Mouse (Mus musculus) adrenal gland, adult 2 months (tissue): ENCODE measurements at regions not wholly inside any gene's neighbourhood (a gene's known extent, or its start where the extent isn't known, plus 50 kb on each side); places are given as distances from the start of the nearest gene placed in this dataset.
A peak's percentile ranks its signal among the peaks of the same experiment; 100 is the strongest.

Experiments
- DNase-seq: peaks from one replicate; pipeline ENCODE4 v3.0.0; 2021

DNA sequence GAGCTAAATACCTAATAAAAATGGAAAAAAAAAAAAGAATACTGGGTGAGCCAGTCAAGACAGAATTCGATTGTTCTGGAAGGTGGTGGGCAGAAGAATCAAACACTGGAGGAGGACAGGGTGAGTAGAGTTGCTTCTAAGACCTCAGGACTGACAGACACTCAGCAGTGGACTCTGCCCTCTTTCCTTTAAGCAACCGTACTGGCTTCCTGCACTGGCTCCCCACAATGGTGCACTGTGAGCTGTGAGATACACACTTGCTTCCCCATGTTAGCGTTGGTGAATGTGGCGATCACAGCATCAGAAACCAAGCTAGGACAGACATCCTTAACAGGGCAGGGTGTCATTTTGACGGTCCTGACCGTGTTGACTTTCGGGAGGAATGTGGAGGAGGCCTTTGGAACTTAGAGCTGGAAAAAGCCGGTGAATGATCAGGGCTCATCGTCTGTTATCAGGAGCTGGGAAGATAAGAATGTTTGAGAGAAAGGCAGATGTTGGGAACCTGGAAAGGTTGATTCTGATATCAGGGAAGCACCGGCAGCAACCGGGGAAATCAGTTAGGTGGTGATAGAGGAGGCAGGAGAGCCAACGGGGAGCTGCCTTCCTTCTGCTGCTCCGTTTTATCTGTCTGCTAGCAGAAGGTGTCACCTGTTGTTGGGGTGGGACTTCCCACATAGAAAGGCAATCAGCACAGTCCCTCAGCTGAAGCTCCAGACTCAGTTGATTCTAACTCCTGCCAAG, 254.8 kb downstream of the Ajap1 start:
- no peak for DNase-seq

DNA sequence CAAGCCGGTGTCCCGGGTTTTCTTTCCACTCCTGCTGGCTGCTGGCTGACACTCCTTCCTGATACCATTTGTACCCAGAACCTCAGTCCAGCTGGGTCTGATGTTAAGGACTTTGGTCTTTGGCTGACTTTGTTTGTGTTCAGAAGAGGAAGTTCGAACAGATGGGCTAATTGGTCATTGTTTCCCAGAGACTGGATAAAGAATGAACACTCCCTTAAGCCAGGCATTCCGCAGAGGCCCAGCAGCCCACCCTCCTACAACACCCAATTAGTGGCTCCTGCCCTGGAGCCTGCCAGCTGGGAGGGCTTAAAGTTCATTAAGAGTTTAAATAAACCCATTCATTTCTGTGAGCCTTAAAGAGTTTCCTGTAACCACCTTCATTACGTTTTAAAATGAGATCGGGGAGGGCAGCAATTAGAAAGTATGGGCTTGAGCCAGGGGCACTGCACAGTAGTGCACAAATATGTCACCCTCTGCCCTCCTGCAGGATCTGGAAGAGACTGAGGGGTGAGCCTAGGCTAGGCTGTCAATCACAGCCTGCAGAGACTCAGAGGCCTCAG, 257.9 kb downstream of the Ajap1 start:
- no peak for DNase-seq

DNA sequence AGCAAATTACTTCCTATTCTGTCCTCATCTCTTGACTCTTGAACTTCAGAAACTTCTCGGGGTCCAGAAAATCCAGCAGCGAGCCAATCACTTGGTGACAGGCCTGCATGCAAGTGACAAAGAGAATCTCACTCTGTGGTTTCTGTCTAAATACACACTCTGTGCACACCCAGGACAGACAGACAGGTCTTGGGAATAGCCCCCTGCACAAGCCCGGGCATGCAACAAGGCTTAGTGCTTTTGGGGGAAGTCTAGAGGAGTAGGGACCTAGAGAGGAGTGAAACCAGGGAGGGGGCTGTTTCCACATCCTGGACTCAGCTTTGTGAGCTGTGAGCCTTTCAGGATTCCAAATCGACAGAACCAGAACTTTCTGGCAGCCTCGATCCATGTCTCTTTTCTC, 259.6 kb downstream of the Ajap1 start:
- DNase-seq: no peak

DNA sequence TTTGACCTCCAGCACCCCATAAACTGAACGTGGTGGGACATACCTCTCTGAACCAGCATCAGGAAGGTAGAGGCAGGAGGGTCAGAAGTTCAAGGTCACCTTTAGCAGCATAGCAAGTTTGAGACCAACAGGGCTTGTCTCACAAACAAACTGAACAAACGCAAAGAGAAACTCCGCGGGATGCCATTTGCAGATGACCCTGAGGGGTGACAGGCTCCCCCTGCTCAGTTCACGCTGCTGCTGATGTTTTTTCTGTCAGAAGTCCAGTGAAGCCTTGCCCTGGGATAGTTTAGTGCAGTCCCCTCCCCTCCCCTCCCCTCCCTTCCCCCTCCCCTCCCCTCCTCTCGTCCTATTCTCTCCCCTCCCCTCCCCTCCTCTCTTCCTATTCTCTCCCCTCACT, 262.1 kb downstream of the Ajap1 start:
- no peak for DNase-seq

DNA sequence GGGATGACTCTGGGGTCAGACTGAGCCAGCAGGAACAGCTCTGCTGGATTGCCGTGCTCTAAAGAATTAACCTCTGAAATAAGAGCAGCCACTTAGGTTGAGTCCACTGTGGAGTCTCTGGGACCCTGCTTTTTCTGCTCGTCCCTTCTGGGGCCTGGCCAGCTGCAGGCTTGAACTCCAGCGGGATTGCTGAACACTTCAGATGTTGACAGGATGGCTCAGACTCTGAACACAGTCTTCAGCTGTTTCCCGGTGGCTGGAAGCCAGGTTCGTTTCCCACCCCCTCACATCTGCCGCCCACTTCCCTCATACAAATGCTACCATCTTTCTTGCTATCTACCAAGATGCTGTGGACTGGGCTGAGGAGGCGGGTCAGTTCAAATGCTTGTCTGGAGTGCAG, 262.5 kb downstream of the Ajap1 start:
- DNase-seq: peak; percentile 4

DNA sequence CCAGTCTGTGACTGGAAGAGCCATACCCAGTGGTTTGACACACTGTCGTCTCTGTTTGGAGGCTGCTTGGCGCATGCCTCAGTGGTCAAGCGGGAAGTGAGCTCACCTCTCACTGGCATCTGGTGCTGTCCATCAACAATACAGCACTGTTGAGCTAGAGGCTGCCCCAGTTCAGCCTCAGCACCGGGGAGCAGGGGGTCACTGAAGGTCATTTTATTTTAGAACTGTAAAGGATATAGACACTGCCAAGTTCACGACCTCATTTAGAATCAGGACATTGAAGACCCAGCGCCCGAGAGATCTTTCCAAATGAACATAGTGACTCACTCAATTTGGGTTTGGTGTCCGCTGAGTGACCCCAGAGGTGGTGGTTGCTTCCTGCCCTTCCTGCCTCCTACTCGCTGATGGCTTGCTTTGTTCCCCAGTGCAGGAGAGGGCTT, 265.1 kb downstream of the Ajap1 start:
- DNase-seq: peak; percentile 48

DNA sequence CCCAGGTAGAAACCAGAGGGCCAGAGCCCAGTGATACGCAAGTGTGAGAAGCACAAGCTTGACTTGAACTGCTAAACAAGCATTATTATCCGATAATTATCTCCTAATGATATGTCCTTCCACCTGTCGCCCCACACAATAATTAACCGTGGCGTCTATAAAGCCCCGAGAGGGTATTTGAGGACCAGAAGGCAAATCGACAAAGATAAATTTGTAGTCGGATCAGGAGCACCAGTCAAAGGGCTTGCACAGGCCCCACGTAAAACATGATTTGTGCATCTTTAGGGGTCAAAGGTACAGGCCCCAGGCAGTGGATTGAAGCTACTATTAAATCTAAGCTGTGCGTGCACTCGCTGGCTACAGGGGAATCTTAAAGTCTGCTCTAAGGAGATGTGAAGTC, 270.5 kb downstream of the Ajap1 start:
- DNase-seq: no peak

DNA sequence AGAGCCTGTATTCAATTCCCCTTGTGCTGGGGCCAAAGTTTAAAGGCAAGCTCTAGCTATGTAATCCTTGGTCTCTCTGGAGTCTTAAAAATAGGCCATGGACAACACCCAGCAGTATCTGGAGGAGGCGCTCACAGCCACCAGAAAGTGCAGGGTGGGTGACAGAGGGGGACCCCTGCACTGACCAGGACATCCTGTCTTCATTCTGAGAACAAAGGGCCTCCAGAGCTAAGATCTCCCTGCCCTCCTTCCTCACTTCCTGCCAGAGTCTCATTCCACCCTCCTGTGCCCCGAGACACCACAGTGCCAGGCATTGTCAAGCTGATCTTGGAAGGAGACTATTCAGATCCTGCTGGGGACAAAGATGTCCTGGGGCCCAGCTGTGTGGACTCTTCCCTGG, 273.8 kb downstream of the Ajap1 start:
- DNase-seq: no peak

DNA sequence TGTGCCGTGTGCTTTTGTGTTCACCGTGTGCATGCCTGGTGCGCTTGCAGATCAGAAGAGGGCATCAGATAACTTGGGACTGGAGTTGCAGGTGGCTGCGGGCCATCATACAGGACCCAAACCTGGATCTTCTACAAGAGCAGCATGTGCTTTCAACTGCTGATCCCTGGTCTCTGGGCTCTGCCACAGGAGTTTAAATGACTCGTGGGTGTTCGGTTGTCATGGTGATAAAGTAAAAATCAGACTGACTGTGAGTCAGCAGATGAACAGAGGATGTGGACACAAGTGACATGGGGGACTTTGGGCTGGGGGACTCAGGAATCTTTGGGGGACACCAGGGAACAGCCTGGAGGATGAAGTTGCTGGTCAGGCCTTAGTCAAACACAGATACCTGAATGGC, 274.4 kb downstream of the Ajap1 start:
- no peak for DNase-seq

DNA sequence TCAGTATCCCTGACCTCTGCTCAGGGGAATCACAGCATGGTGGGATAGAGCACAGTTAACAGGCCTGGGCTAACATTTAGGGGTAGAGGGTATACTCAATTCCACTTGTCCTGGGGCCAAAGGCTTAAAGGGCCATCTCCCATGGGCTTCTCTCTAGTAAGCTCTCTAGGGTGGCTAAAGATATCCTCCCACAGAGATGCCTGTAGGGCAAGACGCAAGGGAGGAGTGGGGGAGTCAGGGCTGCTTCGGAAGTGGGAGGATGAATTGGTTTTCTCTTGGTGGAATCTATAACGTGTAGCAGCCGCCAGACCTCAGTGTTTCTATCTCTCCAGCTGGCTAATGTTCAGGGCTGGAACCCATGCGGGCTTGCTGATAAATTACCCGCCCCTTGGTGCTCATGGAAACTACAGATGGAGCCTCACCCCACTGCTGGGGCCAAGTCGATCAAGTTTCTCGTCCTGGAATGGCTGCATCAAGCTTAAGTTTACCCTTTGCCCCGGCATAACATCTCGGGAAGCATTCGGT, 275.0 kb downstream of the Ajap1 start:
- DNase-seq: no peak

DNA sequence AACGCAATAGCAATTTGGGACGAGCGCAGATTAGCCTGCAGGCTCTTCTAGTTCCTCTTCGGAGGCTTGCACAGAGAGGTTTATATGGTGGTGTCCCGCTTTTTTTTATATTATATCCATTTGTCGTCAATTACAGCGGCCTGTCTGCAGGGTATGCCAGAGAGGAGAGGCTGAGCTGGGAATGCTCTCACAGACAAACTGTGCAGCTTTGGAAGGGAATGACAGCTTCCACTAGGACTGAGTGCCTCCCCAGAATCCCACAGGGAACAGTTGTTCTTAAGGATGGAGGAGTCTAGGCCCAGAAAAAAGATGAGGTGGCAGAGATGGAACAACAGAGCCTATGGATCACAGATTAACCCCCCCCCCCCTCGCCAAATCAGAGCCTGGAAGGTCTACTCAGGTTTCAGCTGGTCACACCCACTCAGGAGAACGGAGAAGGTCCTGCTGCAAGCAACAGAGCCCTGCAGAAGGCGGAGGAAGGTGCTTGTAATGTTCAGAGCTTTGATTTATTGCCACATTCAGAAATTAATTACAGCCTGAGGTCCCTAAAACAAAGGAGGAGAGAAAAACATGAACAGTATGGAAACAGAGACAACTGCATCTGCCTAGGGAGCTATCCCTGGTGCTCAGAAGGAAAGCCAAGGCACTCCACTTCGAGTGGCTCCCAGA, 275.7 kb downstream of the Ajap1 start:
- no peak for DNase-seq

DNA sequence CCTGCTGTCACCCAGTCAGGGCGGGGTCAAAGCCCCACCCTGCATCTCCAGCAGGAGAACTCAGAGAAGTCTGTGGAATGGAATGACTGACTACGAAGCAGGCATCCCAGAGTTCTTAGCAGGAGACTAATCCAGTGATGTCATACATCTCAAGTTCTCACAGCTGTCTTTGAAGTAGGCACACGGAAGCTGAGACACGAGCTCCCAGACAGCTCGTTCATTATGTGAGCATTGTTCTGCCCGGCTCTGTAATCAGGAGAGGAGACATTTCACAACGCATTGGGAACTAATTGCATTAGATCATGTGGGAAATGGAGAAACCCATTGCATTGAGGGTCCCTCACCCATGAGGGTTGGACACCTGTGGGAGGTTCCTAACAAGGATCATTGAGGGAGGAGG, 277.8 kb downstream of the Ajap1 start:
- DNase-seq: no peak

DNA sequence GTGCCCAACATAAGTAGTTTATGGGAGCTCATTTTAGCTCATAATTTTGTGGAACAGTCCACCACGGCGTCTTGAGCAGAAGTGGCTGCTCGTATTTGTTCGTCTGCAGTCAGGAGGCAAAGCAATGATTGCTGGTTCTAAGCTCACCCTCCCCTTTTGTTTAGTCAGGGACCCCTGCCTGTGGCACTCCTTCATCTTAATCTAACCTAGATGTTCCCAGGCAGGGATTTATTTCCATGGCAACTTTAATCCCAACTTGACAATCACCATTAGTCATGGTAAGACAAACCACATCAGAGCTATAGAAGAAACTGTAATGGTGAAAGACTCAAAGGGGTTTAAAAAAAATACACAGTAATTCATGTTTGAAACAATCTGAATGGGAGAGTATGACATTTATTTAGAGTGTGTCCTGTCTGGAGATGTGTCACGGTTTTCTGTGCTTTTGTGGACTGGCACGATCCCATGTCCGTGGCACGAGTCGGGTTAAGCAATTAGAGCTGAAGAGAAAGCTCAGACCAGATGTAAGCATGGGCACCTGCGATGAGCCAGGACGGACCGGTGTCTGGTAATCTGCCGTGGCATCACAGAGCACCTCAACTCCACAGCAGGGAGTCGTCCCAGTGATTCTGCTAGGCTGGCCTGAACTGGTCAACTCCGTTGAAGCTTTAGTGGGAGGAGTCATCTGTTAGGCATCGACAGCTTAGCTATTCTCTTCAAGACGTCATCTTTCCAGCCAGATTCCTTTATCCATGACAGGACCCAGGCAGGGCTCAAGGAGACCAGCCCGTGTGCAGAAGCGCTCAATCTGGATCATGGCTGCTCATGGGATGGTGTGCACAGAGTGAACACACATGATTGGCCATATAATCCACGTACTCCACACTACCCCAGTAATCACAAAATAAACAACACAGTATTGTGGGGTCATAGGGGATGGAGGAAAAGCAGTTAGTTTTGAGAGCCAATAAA, 281.5 kb downstream of the Ajap1 start:
- DNase-seq: no peak

DNA sequence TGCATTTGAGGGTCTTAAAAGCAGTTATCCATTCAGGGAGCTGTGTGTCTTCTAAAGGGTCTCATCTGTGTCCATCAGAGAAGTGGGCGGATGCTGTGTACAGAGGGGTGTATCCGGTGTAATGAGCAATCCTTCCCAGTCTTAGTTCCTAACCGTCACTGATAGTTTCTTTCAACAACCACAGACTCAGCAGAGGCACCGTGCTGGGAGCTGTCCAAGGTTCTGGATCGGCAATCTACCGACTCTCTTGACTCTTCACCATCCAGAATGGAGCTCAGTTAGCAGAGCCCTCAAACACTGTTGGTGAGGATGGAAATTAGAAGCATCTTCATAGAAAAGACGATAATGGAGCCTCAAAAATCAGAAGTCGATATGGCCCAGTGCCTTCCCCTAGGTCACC, 293.1 kb downstream of the Ajap1 start:
- peak; percentile 30 for DNase-seq

DNA sequence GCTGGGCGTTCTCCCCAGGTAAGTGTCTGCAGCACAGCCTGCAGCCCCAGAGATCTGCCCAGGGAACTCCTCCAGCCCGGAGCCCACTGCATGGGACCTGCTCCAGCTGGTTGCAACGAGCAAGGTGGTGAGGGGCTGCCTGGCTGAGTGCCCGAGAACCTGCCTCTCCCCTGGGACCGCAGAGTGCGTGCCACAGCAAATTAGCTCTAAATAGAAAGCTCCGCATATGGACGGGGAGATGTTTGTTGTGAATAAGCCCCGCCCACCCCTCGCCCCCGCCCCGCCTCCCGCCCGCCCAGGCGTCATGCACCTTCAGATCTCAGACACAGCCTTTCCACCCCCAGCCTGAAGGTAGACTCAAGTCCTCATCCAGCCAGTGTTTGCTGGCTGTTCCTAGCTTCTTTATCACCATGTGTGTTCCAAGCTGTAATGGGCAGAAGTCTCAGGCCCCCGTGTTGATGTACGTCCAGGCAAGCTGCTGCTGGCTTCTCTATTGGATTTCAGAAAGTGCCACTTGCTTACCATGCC, 294.0 kb downstream of the Ajap1 start:
- no peak for DNase-seq

DNA sequence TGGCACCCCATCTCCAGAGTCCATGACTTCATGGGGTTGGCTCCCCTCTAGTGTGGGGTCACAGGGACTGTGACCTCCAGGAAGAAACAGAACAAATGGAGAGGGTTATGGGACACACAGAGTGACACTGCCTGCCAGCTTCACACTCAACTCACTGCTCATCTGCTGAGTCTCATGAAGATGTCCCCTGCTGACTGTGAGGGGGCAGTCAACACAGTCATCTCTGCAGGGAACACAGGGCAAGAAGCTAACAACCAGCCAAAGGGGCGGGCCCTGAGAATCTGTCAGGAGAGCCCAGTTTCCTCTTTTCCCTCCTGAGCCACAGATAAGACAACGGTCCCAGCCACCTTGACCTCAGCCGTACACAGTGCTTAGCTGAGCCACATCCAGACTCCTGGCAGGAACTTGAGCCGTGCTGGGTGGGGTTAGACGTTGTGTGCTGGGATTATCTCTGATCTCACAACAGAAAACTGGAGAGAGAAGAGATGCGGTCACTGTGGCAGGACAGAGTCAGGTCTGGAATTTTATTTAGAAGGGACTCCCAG, 294.6 kb downstream of the Ajap1 start:
- DNase-seq: no peak

DNA sequence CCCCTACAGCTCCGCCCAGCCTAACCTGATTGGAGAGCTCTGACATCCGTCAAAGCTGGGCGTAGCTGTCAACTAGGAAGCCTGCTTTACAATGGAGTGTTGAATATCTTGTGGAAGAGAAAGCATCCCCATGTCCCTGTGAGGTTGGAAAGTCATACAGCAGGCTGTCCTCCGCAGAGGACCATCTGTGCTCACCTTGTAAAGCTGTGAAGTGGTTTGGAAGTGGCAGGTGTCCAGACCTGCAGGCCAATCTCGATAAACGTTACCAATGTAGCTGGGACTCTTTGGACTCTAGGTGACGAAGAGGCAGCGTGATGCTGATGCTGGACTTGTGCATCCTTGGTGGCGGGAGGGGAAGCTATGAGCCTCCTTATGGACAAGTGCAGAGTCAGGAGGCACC, 305.1 kb downstream of the Ajap1 start:
- DNase-seq: no peak

DNA sequence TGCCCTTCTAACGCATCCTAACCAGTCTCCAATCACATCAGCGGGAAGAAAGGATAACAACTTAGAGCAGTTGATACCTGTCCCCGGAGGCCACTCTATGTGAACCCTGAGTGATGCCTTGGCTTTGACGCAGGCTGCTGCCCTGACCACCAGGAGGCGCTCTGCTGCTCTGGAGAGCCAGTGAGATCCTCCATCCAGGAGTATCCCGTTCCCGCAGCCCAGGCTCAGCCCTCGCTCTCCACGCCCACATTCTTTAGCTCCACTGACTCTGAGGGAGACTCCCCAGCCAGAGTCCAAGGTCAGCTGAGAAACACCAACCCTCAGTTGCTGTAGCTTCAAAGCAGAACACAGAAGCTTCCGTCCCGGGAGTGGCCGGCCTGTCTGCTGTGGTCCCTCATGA, 307.0 kb downstream of the Ajap1 start:
- DNase-seq: peak; percentile 26

DNA sequence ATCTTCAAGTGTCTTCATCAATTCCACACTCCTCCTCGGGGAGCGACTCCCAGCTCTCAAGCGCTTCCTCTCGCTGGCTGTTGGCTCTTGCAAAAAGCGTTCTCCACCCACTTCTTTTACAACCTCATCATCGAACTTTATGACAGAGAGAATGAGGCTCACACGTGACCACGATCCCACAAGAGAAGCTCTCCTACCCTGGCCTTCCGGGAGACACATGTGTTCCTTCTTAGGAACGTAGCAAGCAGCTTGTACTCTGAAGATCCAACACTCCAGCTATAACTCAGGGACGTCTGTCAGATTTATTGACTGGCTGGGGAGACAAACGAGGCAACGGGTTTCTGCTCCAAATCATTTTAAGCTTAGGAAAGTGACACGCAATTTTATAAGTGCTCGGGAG, 307.5 kb downstream of the Ajap1 start:
- DNase-seq: no peak

DNA sequence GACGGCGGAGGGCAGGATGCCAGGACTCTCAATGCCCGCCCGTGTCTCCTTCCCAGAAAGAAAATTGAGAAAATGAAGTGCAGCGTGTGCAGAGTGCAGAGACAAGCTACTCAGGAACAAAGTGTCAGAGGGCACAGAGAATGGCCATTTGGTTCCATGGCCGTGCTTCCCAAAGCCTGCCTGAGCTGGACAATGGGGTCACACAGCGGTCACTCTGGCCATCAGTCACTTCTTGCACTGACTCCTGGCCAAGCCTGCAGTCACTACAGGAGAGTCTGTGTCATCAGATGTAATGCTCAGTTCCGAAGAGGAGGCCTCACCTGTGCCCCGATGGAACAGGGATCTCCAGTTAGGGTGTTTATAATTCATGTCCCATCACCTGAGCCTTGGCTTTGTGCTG, 312.6 kb downstream of the Ajap1 start:
- no peak for DNase-seq

DNA sequence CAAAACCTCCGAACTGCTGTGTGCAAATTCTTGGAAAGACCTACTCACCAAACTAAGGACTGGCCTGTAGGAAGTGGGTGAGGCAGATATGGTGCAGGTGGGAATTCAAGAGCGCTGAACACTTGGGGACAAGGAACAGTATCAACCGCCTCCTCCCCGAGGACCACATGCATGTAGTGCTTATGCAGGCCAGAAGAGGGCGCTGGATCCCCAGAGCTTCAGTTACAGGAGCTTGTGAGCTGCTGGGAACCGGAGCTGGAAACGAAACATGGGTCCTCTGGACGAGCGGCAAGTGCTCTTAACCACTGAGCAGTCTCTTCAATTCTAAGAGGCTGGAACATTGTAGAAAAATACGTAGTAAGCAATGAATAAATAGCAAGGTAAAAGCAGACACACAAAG, 317.8 kb downstream of the Ajap1 start:
- no peak for DNase-seq

DNA sequence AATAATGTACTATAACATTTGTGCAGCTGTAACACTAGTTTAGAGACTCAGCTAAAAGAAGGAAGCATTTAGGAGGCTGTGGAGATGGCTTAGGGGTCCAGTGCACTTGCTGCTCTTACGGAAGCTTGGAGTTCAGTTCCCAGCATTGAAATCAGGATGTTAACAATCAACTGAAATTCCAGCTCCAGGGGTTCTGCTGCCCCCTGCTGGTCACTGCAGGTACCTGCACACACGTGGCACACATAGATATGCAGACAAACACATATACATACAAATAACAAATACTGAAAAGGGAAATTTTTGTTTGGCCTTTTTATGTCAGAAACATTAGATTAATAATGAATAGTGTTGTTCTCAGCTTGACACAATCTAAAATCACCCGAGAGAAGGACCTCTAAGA, 322.5 kb downstream of the Ajap1 start:
- no peak for DNase-seq
